Mouse (Mus musculus) forebrain, embryonic 14.5 days (tissue): Measurements from ENCODE around the gene Coq9. TPM values are rescaled to one million over a fixed set of nuclear protein-coding genes. Genes with fewer than 3 reads are reported as not detected.
A peak's percentile ranks its signal among the peaks of the same experiment; 100 is the strongest.

ENCODE experiments used
- ATAC-seq: fragments of 200-750 bp; cut with Nextera tagmentation; 2 replicates; pipeline ENCODE4 v1.8.0; 2017; ENCODE audit warnings: mild to moderate bottlenecking, moderate library complexity
- DNase-seq: peaks from one replicate; pipeline ENCODE4 v3.0.0-alpha.2; 2015; ENCODE audit warnings: low spot score
- H3K27ac ChIP-seq: fragments of 300-500 bp; sonication (generic); 2 replicates; pipeline ENCODE4 v1.5.1; 2014; ENCODE audit warnings: low read depth, mild to moderate bottlenecking, control low read depth, low read length, moderate library complexity
- H3K27me3 ChIP-seq: fragments of 300-500 bp; sonication (generic); replicated peaks from 2 replicates; pipeline ENCODE4 v1.6.1; 2014; ENCODE audit warnings: low read length, control low read depth, mixed read lengths; ENCODE audit not compliant: control insufficient read depth, insufficient read depth
- H3K36me3 ChIP-seq: fragments of 300-500 bp; sonication (generic); 2 replicates; pipeline ENCODE4 v1.6.1; 2014; ENCODE audit warnings: low read length, control low read depth; ENCODE audit not compliant: control insufficient read depth, insufficient read depth
- H3K4me1 ChIP-seq: fragments of 300-500 bp; sonication (generic); 2 replicates; pipeline ENCODE4 v1.6.1; 2014; ENCODE audit warnings: antibody characterized with exemption, low read length, control low read depth; ENCODE audit not compliant: control insufficient read depth, insufficient read depth
- H3K4me2 ChIP-seq: fragments of 300-500 bp; sonication (generic); 2 replicates; pipeline ENCODE4 v1.6.1; 2014; ENCODE audit warnings: mild to moderate bottlenecking, control low read depth, low read length
- H3K4me3 ChIP-seq: fragments of 300-500 bp; sonication (generic); 2 replicates; pipeline ENCODE4 v1.5.1; 2014; ENCODE audit warnings: low read depth, low read length, control low read depth
- H3K9ac ChIP-seq: fragments of 300-500 bp; sonication (generic); 2 replicates; pipeline ENCODE4 v1.6.1; 2014; ENCODE audit warnings: mild to moderate bottlenecking, low read length, control low read depth, moderate library complexity
- H3K9me3 ChIP-seq: fragments of 300-500 bp; sonication (generic); replicated peaks from 2 replicates; pipeline ENCODE4 v1.6.1; 2016; ENCODE audit warnings: low read length, control low read depth, mixed read lengths; ENCODE audit not compliant: control insufficient read depth
- WGBS: fragments of 180-500 bp; shearing (Covaris S2); extraction: QIAGEN DNeasy Blood & Tissue Kit; methylation state at CpG from one replicate; pipeline ENCODE4 v1.1.7; 2014; 5-methylcytosine and 5-hydroxymethylcytosine counted together
- polyA plus RNA-seq: library from polyadenylated mRNA; unstranded; fragments of >200 nt; fragmentation: Nextera tagmentation; extraction: Ambion mirVana; gene quantifications from 2 replicates; pipeline ENCODE4 v1.2.1, GENCODE M21; 2014

Gene Coq9
- 63.1 TPM in 2 replicates for polyA plus RNA-seq

GRCm38 (mm10) chr8:94837662-94838574 is at the start of gene Coq9, which contains the start of gene Ciapin1:
TSS of gene Coq9 (plus strand) at chr8:94838321.
TSS of gene Ciapin1 (minus strand) at chr8:94838358.
- ATAC-seq (peak; percentile 99), DNase-seq (peak; percentile 98)
- Histone ChIP-seq H3K27ac (peak within 1 kb of the TSS; percentile 72), H3K36me3 (no peaks in the 10 kb centered on the region), H3K4me1 (peaks cover 9% of the 10 kb centered on the region), H3K4me3 (peak within 1 kb of the TSS; percentile 87), H3K9ac (peak within 1 kb of the TSS; percentile 92), H3K4me2 (peak within 1 kb of the TSS; percentile 81), H3K27me3 (no peaks in the 10 kb centered on the region), H3K9me3 (no peaks in the 10 kb centered on the region)
- under 1% methylated on average over 82 of the region's 82 CpGs for WGBS

- Histone ChIP-seq H3K9me3 (no peaks in the 10 kb centered on the region), H3K27me3 (no peaks in the 10 kb centered on the region), H3K4me3 (no peak overlapping the region), H3K4me2 (no peak overlapping the region), H3K27ac (no peak overlapping the region), H3K36me3 (no peaks in the 10 kb centered on the region), H3K9ac (no peak overlapping the region), H3K4me1 (no peaks in the 10 kb centered on the region)
- no peak for DNase-seq
- ATAC-seq = no peak
- 44% methylated on average over 10 of the region's 10 CpGs for WGBS
These were observed 48.7 kb upstream of the Coq9 start for GRCm38 (mm10) chr8:94789256-94789955.

- WGBS = 95% methylated on average over 4 of the region's 4 CpGs
- no peak overlapping the region for H3K27ac ChIP-seq
These were observed 43.8 kb upstream of the Coq9 start for GRCm38 (mm10) chr8:94794368-94794767.

GRCm38 (mm10) chr8:94794782-94795181 is 43.3 kb upstream of the Coq9 start:
- Histone ChIP-seq H3K36me3 (no peaks in the 10 kb centered on the region), H3K4me2 (no peak overlapping the region), H3K9ac (no peak overlapping the region), H3K27ac (no peak overlapping the region), H3K4me3 (no peak overlapping the region), H3K27me3 (no peaks in the 10 kb centered on the region), H3K9me3 (no peaks in the 10 kb centered on the region), H3K4me1 (no peaks in the 10 kb centered on the region)
- DNase-seq (no peak), ATAC-seq (no peak)
- WGBS = 97% methylated on average over 2 of the region's 2 CpGs

More at GRCm38 (mm10) chr8:94794368-94794767, 43.8 kb upstream of the Coq9 start:
- H3K9ac ChIP-seq = no peak overlapping the region
- DNase-seq (no peak), ATAC-seq (no peak)
- no peaks in the 10 kb centered on the region for H3K9me3 ChIP-seq
- no peaks in the 10 kb centered on the region for H3K27me3 ChIP-seq
- H3K4me1 ChIP-seq = no peaks in the 10 kb centered on the region
- no peak overlapping the region for H3K4me2 ChIP-seq
- no peaks in the 10 kb centered on the region for H3K36me3 ChIP-seq
- H3K4me3 ChIP-seq = no peak overlapping the region

GRCm38 (mm10) chr8:94800278-94800968 is 37.7 kb upstream of the Coq9 start:
- H3K27me3 ChIP-seq = no peaks in the 10 kb centered on the region
- no peak overlapping the region for H3K4me2 ChIP-seq
- WGBS = 67% methylated on average over 7 of the region's 7 CpGs
- no peak overlapping the region for H3K9ac ChIP-seq
- ATAC-seq = no peak
- H3K36me3 ChIP-seq = no peaks in the 10 kb centered on the region
- H3K27ac ChIP-seq = no peak overlapping the region
- H3K4me3 ChIP-seq = no peak overlapping the region
- no peak for DNase-seq
- no peaks in the 10 kb centered on the region for H3K4me1 ChIP-seq
- no peaks in the 10 kb centered on the region for H3K9me3 ChIP-seq

GRCm38 (mm10) chr8:94801293-94802095 is 36.6 kb upstream of the Coq9 start:
- no peak overlapping the region for H3K9ac ChIP-seq
- H3K9me3 ChIP-seq = no peaks in the 10 kb centered on the region
- no peak overlapping the region for H3K4me2 ChIP-seq
- H3K36me3 ChIP-seq = no peaks in the 10 kb centered on the region
- WGBS = 41% methylated on average over 14 of the region's 14 CpGs
- DNase-seq = no peak
- ATAC-seq = no peak
- no peak overlapping the region for H3K4me3 ChIP-seq
- H3K27ac ChIP-seq = no peak overlapping the region
- H3K27me3 ChIP-seq = no peaks in the 10 kb centered on the region
- no peaks in the 10 kb centered on the region for H3K4me1 ChIP-seq

GRCm38 (mm10) chr8:94802375-94802774 is 35.7 kb upstream of the Coq9 start:
- no peaks in the 10 kb centered on the region for H3K36me3 ChIP-seq
- no peak overlapping the region for H3K4me3 ChIP-seq
- no peak overlapping the region for H3K4me2 ChIP-seq
- WGBS = 76% methylated on average over 4 of the region's 4 CpGs
- no peak overlapping the region for H3K27ac ChIP-seq
- DNase-seq (no peak), ATAC-seq (no peak)
- no peaks in the 10 kb centered on the region for H3K9me3 ChIP-seq
- no peaks in the 10 kb centered on the region for H3K4me1 ChIP-seq
- H3K27me3 ChIP-seq = no peaks in the 10 kb centered on the region
- no peak overlapping the region for H3K9ac ChIP-seq

GRCm38 (mm10) chr8:94803551-94803950 is 34.6 kb upstream of the Coq9 start:
- ATAC-seq = no peak

More at GRCm38 (mm10) chr8:94803551-94803950, 34.6 kb upstream of the Coq9 start:
- DNase-seq = no peak
- Histone ChIP-seq H3K4me2 (no peak overlapping the region), H3K4me1 (no peaks in the 10 kb centered on the region), H3K9ac (no peak overlapping the region), H3K9me3 (no peaks in the 10 kb centered on the region), H3K36me3 (no peaks in the 10 kb centered on the region), H3K27ac (no peak overlapping the region), H3K4me3 (no peak overlapping the region), H3K27me3 (no peaks in the 10 kb centered on the region)
- WGBS = 80% methylated on average over 6 of the region's 6 CpGs
